19 mouse cellular contexts compared by ENCODE assay signal in genomic region chr1:124630084-124630483, GRCm38 (mm10).
"Had no signal": no experiment of that assay in that cellular context is flagged by ENCODE, and none has a peak within 500 bp of the region (broad histone marks: within the 10 kb centered on the region; RNA-seq: fewer than 3 reads in every experiment).

No protein-coding gene starts in this region.

- ATAC-seq: lung, postnatal 0 days; midbrain, embryonic 13.5 days; midbrain, embryonic 15.5 days had no signal

- DNase-seq: lung, adult 2 months; lung, postnatal 14 days; lung, postnatal 36 days; retina, postnatal 1 day; right cerebral cortex, adult 18-20 months; right cerebral cortex, postnatal 25 days; right cerebral cortex, postnatal 4 days; spleen, adult 18-20 months; thymus, adult 18-20 months; thymus, postnatal 14 days; thymus, postnatal 36 days had no signal

- H3K27ac ChIP-seq: lung, embryonic 15.5 days; macrophage; midbrain, embryonic 13.5 days; midbrain, embryonic 15.5 days; neural tube, embryonic 12.5 days had no signal

- H3K4me3 ChIP-seq: lung, embryonic 15.5 days; megakaryocyte, embryonic 14.5 days; midbrain, embryonic 13.5 days; midbrain, embryonic 15.5 days; neural tube, embryonic 12.5 days had no signal

- H3K4me1 ChIP-seq: lung, embryonic 15.5 days; megakaryocyte, embryonic 14.5 days; midbrain, embryonic 13.5 days; midbrain, embryonic 15.5 days; neural tube, embryonic 12.5 days had no signal

- H3K9ac ChIP-seq: lung, embryonic 15.5 days; midbrain, embryonic 13.5 days; midbrain, embryonic 15.5 days; neural tube, embryonic 12.5 days had no signal

- H3K27me3 ChIP-seq: lung, embryonic 15.5 days; megakaryocyte, embryonic 14.5 days; midbrain, embryonic 13.5 days; midbrain, embryonic 15.5 days; neural tube, embryonic 12.5 days had no signal

- H3K9me3 ChIP-seq: lung, embryonic 15.5 days; megakaryocyte, embryonic 14.5 days; midbrain, embryonic 13.5 days; midbrain, embryonic 15.5 days; neural tube, embryonic 12.5 days had no signal

- H3K36me3 ChIP-seq: lung, embryonic 15.5 days; midbrain, embryonic 13.5 days; midbrain, embryonic 15.5 days; neural tube, embryonic 12.5 days had no signal

- H3K4me2 ChIP-seq: lung, embryonic 15.5 days; midbrain, embryonic 11.5 days; midbrain, embryonic 13.5 days; midbrain, embryonic 15.5 days; neural tube, embryonic 12.5 days had no signal
